18 mouse cellular contexts compared by ENCODE assay signal in the genomic region with DNA sequence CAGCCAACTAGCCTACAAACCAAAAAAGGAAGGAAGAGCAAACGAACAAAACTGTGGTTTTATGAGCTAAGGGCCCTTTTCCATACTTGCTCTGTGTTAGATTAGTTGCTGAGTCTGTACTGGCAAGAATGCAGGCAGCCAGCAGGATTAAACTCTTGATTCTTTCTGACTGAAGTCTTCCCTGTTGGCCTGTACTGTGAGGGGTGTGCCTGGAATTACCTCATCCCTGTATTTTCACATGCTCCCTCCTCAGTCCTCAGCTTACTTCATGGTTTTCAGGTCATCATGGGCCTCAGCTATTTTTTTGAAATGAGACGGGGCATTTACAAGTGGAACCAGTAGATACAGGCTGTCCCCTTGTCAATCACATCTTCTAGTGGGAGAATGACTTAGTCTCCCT. TPM values are rescaled to one million over a fixed set of nuclear protein-coding genes. Genes with fewer than 3 reads are reported as not detected.
"Had no signal": no experiment of that assay in that cellular context is flagged by ENCODE, and none has a peak within 500 bp of the region (broad histone marks: within the 10 kb centered on the region; RNA-seq: fewer than 3 reads in every experiment).

No protein-coding gene starts in this region.

- H3K4me2 ChIP-seq: midbrain, embryonic 13.5 days had no signal

- ATAC-seq: midbrain, embryonic 13.5 days had no signal

- H3K9ac ChIP-seq: liver, embryonic 14.5 days; midbrain, embryonic 13.5 days had no signal

- H3K9me3 ChIP-seq: midbrain, embryonic 13.5 days had no signal

- DNase-seq: kidney, adult 18-20 months; kidney, postnatal 10 days; kidney, postnatal 4 days; lung, adult 18-20 months; right cerebral cortex, postnatal 14 days; thymus, adult 18-20 months; thymus, postnatal 14 days had no signal

- H3K27ac ChIP-seq: layer of hippocampus, adult 2 months; left cerebral cortex, adult 2 months; liver, embryonic 14.5 days; midbrain, embryonic 13.5 days had no signal

- H3K27me3 ChIP-seq: midbrain, embryonic 13.5 days had no signal

- H3K4me3 ChIP-seq: layer of hippocampus, adult 2 months; left cerebral cortex, adult 2 months; midbrain, embryonic 13.5 days had no signal

RNA-seq across cellular contexts. Expression of gene Ghrh, which starts 22.1 kb away (rescaled TPM):
- total RNA-seq: layer of hippocampus, adult 2 months; left cerebral cortex, adult 2 months; left cerebral cortex, postnatal 14 days; liver, adult 2 months; megakaryocyte progenitor cell, adult 5-6 weeks had no signal
- polyA plus RNA-seq: kidney, embryonic 14.5 days; limb, embryonic 11.5 days; liver, adult 2 months; lung, embryonic 16.5 days; neural tube, embryonic 14.5 days had no signal
